Mouse (Mus musculus) heart, postnatal 0 days (tissue): Measurements from ENCODE around the gene Gm10715.
"Not testable (repeated sequence)": the region's sequence is repeated elsewhere in the genome, so short reads cannot be mapped to it uniquely, and the experiment has no call there.

Source experiments
- CTCF ChIP-seq: IDR thresholded peaks from 2 replicates; pipeline ENCODE4 v1.5.1; 2016; ENCODE audit warnings: antibody characterized with exemption, control low read depth, low read depth
- EP300 ChIP-seq: IDR thresholded peaks from 2 replicates; pipeline ENCODE4 v1.6.1; 2016; ENCODE audit warnings: antibody characterized with exemption, low read depth

GRCm38 (mm10) chr9:3019835-3020727 is 16.6 kb upstream of the Gm10715 start:
- TF ChIP-seq CTCF, EP300: not testable (repeated sequence)
